Mouse (Mus musculus) thymus, adult 2 months (tissue): ENCODE results near the gene Vmn2r7.

Source experiments
- CTCF ChIP-seq: fragments of 200-500 bp; IDR thresholded peaks from 2 replicates; pipeline ENCODE4 v1.5.1; 2012; ENCODE audit warnings: mild to moderate bottlenecking, control low read depth, low read length, moderate library complexity, borderline replicate concordance; ENCODE audit not compliant: control insufficient read depth, poor library complexity, insufficient read depth; ENCODE audit errors: extremely low read depth
- POLR2A ChIP-seq: fragments of 200-500 bp; IDR thresholded peaks from 2 replicates; pipeline ENCODE4 v1.6.1; 2012; ENCODE audit warnings: mild to moderate bottlenecking, low read length, control low read depth, moderate library complexity; ENCODE audit not compliant: control insufficient read depth, poor library complexity, insufficient read depth; ENCODE audit errors: extremely low read depth

GRCm38 (mm10) chr3:64782901-64783300 lies 61.7 kb downstream of the Vmn2r7 start:
- TF ChIP-seq POLR2A (no peak), CTCF (no peak)
